Mouse (Mus musculus) T-helper 17 cell (primary cell): ENCODE measurements around the gene Slc4a4.

Source experiments
- in situ Hi-C, 2 experiments: fragments of 300-600 bp; cut with MboI, MseI; formaldehyde crosslinking; loops; 1 replicate in 1 of 2; 2 replicates in 1 of 2; pipeline ENCODE4 v1.15.1; 2025; ENCODE audit warnings: high pct_unique_total_duplicates in 2 of 2

The Slc4a4 gene

DNA sequence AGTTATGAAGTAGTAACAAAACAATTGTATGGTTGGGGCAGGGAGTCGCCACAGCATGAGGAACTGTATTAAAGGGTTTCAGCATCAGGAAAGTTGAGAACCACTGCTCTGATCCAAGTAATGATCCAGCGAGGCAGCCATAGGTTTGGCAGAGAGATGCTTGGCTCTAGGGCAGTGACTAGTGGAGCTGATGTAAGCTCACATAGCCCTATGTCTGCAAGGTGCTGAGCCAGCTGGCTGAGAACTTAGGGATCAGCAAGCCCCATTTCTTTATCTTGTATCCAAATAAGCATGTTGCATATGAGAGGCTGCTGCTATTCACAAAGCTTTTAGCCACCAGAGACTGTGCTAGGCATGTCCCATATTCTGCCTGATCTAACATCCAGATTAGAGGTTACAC lies 259.7 kb downstream of the Slc4a4 start:
- in situ Hi-C loops: no loop called here

- in situ Hi-C loops: no loop called here
These were observed 260.7 kb downstream of the Slc4a4 start for GRCm38 (mm10) chr5:89147282-89147790.

DNA sequence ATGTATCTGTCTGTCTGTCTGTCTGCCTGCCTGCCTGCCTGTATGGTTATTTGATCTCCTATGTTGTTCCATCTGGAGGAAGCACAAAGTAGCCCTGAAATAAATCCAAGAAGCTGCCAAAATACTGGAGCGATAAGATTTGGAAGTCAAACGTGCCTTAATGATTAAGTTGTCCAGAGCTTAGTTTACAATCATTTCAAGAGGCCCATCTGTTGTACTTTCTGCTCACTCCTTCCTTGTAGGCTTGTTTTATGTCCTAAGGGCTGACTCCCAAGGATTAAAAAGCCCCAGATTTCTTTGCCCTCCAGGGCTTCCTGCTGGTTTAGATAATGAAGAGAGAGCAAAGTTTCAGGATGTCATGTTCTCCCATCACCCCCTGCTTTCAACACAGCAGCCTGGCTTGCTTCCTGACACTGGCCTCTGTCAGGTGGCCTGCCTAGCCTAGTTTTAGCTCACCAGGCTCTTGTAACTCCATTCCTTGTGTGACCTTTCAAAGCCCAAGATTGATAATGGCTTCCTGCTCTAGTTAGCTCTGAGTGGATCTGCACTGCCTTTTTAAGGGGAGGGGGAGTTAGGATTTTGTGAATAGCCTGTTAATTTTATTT lies 262.9 kb downstream of the Slc4a4 start:
- in situ Hi-C loops: loop anchor here in 1 of 2 experiments (10.0 kb wide), 1 partner anchor 1135 kb away; no protein-coding TSS in a partner anchor

- in situ Hi-C loops: loop anchor here in 1 of 2 experiments (10.0 kb wide), 1 partner anchor 1136 kb away; no protein-coding TSS in a partner anchor
These were observed 264.5 kb downstream of the Slc4a4 start for GRCm38 (mm10) chr5:89151076-89151475.

GRCm38 (mm10) chr5:89171025-89171718 lies 284.6 kb downstream of the Slc4a4 start:
- in situ Hi-C loops: no loop called here

DNA sequence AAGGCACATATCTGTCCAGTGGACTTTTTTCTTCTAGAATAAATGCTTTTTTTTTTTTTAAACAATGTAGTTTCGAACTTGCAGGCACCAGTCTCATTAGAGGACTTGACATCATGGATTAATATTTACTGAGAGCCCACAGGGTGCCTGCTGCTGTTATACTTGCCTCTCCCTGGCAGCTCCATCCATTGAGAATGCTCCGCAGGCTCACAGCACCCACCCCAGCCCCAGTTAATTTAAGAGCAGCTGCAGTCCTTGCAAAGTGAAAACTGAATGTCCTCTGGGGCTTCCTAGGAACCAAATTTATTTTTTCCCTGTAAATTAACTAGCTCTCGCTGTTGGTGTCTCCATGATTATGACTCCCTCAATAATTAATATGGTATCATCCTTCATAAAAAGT lies 303.4 kb downstream of the Slc4a4 start:
- in situ Hi-C loops: no loop called here

DNA sequence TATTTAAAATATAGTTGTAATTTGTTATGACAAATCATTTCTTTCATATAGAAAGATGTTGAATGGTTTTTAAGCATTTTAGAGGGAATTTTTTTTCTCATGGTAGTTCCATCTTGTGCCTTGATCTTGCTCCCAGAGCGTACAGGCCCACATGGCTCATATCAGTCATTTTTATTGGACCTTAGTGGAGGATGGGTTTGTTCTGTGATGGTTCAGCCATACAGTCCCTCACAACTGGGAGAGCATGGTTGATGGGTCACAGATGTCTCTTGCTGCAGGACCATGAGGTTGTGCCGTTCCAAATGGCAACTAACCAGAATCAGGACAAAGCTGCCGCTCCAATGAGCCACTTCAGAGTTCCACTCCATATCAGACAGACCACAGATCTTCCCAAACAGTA lies 308.0 kb downstream of the Slc4a4 start:
- in situ Hi-C loops: no loop called here

GRCm38 (mm10) chr5:89198501-89198900 lies 311.9 kb downstream of the Slc4a4 start:
- in situ Hi-C loops: no loop called here

DNA sequence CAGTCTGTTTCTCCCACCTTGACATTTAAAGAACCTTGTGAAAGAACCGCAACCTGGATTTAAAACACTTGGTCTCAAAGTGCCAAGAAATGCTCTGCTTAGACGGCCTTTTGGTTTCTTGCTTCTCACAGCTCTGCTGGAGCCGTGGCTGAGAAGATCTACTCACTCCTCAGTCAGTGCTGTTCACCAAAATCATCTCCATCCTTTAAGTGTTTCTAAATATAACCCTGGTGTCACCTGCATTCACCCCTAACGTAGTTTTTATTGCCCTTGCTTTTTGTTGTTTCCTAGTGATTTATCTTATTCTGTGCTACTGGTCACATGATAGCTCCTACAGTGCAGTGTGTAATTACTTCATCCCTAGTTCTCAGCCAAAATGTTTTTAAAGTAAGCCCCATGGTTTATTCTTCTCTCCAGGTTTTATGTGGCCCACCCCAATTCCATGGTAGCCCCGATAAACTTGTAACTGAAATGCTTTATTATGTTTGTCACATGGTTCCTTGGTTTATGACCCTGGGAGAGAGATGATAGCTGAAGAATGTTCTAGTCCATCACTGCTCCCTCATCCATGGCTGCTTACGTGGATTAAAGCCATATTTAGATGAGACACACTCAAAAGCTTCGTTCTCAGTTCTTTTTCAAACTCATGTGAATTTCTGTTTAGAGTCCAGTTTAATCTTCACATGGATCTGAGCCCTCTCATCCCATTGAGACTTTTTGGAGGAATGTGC lies 323.5 kb downstream of the Slc4a4 start:
- in situ Hi-C loops: loop anchor here in 1 of 2 experiments (5.0 kb wide), 1 partner anchor 1043 kb away; no protein-coding TSS in a partner anchor

GRCm38 (mm10) chr5:89211057-89211456 lies 324.4 kb downstream of the Slc4a4 start:
- in situ Hi-C loops: no loop called here

DNA sequence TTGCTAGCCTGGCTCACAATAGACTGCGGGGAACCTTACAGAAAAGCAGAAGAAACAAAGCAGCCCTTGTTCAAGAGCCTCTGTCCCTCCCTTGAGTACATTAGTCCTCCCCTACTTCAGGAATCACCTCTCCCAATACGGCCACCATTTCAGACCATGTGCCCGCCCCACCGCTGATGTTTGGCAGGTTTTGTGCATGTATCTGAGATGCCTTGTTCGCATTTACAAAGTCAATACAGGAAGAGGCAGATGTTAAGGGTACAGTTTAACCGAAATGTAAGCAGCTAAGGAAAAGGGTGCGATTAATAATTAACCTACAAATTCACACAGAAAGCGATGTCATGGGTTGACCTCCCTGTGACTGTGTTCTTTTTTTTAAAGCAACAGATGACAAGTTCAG lies 331.6 kb downstream of the Slc4a4 start:
- in situ Hi-C loops: no loop called here

DNA sequence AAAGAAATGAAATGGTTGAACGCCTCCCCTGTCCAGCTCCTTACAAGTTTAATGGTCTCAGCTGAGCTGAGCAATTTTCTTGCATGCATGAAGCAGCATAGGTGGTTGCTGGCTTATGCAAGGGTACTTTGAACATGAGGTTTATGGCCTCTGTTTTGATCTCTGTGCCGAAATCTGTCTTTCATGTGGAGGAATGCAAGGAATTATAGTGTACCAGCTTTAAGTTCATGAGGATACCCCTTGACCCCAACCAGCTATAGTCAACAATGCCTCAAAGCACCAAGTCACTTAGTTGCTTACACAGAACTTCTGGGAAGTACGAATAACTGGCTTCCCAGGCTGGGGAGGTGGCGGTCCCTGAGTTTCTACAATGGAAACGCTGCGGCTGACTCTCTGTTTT lies 332.1 kb downstream of the Slc4a4 start:
- in situ Hi-C loops: no loop called here

DNA sequence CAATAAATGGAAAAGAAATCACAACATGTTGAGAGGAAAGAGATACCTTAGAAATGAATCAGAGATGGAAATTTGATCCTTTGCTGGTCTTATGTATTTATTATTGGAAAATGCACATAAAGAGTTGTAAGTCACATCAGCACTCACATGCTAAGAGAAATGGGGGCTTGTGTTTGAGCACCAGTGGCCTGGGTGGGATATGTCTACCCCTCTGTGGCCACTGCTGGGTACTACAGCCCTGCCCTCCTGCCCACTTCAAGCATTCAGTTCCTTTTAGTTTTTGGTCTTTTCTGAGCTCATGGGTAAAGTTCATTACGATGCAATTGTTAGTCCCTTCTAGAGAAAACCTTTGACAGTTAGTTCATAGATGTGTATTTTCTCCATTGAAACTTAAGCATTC lies 335.0 kb downstream of the Slc4a4 start:
- in situ Hi-C loops: loop anchor here in 1 of 2 experiments (10.0 kb wide), 1 partner anchor 297 kb away; no protein-coding TSS in a partner anchor

GRCm38 (mm10) chr5:89223061-89223740 lies 336.6 kb downstream of the Slc4a4 start:
- in situ Hi-C loops: loop anchor here in 1 of 2 experiments (10.0 kb wide), 1 partner anchor 298 kb away; no protein-coding TSS in a partner anchor

- in situ Hi-C loops: loop anchor here in 1 of 2 experiments (10.0 kb wide), 1 partner anchor 299 kb away; no protein-coding TSS in a partner anchor
These were observed 337.2 kb downstream of the Slc4a4 start for GRCm38 (mm10) chr5:89223744-89224368.

- in situ Hi-C loops: loop anchor here in 1 of 2 experiments (10.0 kb wide), 1 partner anchor 303 kb away; no protein-coding TSS in a partner anchor
These were observed 341.3 kb downstream of the Slc4a4 start for GRCm38 (mm10) chr5:89227948-89228347.

DNA sequence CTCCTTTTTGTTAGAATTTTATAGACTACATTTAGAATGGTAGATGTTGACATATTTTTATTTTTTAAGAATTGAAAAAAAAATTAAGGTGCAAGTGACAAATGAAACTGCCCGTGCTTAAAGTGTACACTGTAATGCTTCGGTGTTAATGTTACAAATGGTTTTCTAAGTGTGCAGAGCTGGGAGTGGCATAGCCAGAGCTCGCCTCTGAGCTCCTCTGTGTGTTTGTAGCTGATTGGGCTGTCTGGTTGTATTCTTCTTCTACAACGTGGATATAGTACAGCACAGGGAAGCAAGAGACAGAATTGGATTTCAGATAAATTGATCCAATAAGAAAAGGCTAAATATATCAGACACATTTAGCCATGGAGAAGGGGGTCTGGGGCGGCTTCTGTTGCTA lies 343.0 kb downstream of the Slc4a4 start:
- in situ Hi-C loops: loop anchor here in 1 of 2 experiments (10.0 kb wide), 1 partner anchor 305 kb away; no protein-coding TSS in a partner anchor

DNA sequence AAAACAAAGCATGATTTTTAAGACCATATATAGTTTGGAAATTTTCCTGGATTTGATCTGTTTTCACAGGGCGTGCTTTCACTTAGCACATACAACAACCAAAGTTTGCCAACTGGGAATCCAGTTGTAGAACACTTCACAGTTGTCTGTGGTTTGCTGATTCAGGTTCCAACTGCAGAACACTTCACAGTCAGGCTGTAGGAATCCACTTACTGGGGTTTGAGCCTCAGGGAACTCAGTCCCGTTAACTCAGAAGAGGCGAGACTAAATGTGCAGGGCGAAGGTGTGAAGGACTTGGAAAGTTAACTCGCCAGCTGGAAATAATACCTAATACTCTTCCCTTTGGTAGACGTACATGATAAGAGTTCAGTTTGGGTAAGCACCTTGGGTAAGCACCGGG lies 345.7 kb downstream of the Slc4a4 start:
- in situ Hi-C loops: no loop called here

DNA sequence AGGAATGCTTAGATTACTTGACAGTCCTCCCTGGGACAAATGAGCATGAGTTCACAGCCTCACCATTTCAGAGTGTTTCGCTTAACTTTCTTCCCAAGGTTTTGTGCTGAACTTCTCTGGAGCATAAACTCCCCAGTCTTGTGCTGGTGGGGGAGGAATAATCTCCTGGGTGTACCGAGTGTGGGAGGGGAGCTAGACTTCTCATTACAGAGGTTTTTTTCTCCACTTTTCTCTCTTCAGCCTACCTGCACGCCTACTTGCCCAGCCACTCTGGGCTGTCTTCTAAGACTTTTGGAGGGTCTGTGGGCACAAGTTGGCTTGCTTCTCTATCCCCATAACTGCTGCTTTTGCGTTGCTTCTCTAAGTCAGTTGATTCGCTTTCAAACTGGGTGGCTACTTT lies 365.2 kb downstream of the Slc4a4 start:
- in situ Hi-C loops: no loop called here

DNA sequence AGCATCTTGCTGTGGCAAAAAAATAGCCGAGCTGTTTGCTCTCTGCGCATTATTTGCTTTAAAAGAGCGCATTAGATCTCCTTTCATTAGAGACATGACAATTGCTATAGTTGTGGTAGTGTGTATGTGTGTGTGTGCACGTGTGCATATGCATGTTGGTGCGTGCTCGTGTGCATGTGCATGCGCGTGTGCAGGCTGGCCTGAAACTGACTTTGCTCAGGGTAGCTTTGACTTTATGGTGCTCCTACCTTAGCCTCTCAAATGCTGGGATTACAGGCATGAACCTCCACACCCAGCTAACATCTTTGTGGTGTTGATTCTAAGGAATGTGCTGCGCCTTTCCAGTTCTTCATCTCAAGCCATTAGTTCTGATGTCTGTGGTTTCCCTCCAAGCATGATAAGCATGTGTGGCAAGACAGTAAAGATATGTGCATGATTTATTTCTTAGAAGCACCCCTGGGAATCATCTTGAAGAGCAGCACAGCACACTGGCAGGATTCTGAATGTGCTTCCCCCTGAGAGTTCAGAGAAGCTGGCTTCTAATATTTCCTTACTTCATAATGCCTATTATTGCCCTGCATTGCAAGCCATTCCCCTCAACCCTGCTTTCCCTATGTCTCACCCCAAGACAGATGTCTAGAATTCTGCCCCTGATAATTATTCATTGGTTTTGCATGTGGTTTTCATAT lies 373.3 kb downstream of the Slc4a4 start:
- in situ Hi-C loops: loop anchor here in 1 of 2 experiments (5.0 kb wide), 1 partner anchor 92 kb away; no protein-coding TSS in a partner anchor
